Mouse (Mus musculus) forebrain, embryonic 14.5 days (tissue): ENCODE data around the gene Doc2a. TPM values are rescaled to one million over a fixed set of nuclear protein-coding genes. Genes with fewer than 3 reads are reported as not detected.

Source experiments
- ATAC-seq: fragments of 200-750 bp; cut with Nextera tagmentation; 2 replicates; pipeline ENCODE4 v1.8.0; 2017; ENCODE audit warnings: mild to moderate bottlenecking, moderate library complexity
- DNase-seq: peaks from one replicate; pipeline ENCODE4 v3.0.0-alpha.2; 2015; ENCODE audit warnings: low spot score
- H3K27ac ChIP-seq: fragments of 300-500 bp; sonication (generic); 2 replicates; pipeline ENCODE4 v1.5.1; 2014; ENCODE audit warnings: low read depth, mild to moderate bottlenecking, control low read depth, low read length, moderate library complexity
- H3K27me3 ChIP-seq: fragments of 300-500 bp; sonication (generic); replicated peaks from 2 replicates; pipeline ENCODE4 v1.6.1; 2014; ENCODE audit warnings: low read length, control low read depth, mixed read lengths; ENCODE audit not compliant: control insufficient read depth, insufficient read depth
- H3K36me3 ChIP-seq: fragments of 300-500 bp; sonication (generic); 2 replicates; pipeline ENCODE4 v1.6.1; 2014; ENCODE audit warnings: low read length, control low read depth; ENCODE audit not compliant: control insufficient read depth, insufficient read depth
- H3K4me1 ChIP-seq: fragments of 300-500 bp; sonication (generic); 2 replicates; pipeline ENCODE4 v1.6.1; 2014; ENCODE audit warnings: antibody characterized with exemption, low read length, control low read depth; ENCODE audit not compliant: control insufficient read depth, insufficient read depth
- H3K4me2 ChIP-seq: fragments of 300-500 bp; sonication (generic); 2 replicates; pipeline ENCODE4 v1.6.1; 2014; ENCODE audit warnings: mild to moderate bottlenecking, control low read depth, low read length
- H3K4me3 ChIP-seq: fragments of 300-500 bp; sonication (generic); 2 replicates; pipeline ENCODE4 v1.5.1; 2014; ENCODE audit warnings: low read depth, low read length, control low read depth
- H3K9ac ChIP-seq: fragments of 300-500 bp; sonication (generic); 2 replicates; pipeline ENCODE4 v1.6.1; 2014; ENCODE audit warnings: mild to moderate bottlenecking, low read length, control low read depth, moderate library complexity
- H3K9me3 ChIP-seq: fragments of 300-500 bp; sonication (generic); replicated peaks from 2 replicates; pipeline ENCODE4 v1.6.1; 2016; ENCODE audit warnings: low read length, control low read depth, mixed read lengths; ENCODE audit not compliant: control insufficient read depth
- WGBS: fragments of 180-500 bp; shearing (Covaris S2); extraction: QIAGEN DNeasy Blood & Tissue Kit; methylation state at CpG from one replicate; pipeline ENCODE4 v1.1.7; 2014; 5-methylcytosine and 5-hydroxymethylcytosine counted together
- polyA plus RNA-seq: library from polyadenylated mRNA; unstranded; fragments of >200 nt; fragmentation: Nextera tagmentation; extraction: Ambion mirVana; gene quantifications from 2 replicates; pipeline ENCODE4 v1.2.1, GENCODE M21; 2014

Doc2a gene
- polyA plus RNA-seq = 4.9 and 6.7 TPM in 2 replicates

GRCm38 (mm10) chr7:126847116-126847420, at the start of gene Doc2a:
Doc2a (plus strand) TSS chr7:126847416.
- DNase-seq (no peak), ATAC-seq (no peak)
- Histone ChIP-seq H3K9ac (peak within 1 kb of the TSS; percentile 74), H3K9me3 (no peaks in the 10 kb centered on the region), H3K36me3 (peaks cover 6% of the 10 kb centered on the region), H3K27ac (no peak within 1 kb of the TSS), H3K4me2 (peak within 1 kb of the TSS; percentile 99), H3K4me1 (peaks cover 12% of the 10 kb centered on the region), H3K4me3 (peak within 1 kb of the TSS; percentile 55), H3K27me3 (0 out of 2 replicates have a peak, but pooled peaks cover 8% of the 10 kb centered on the region)
- WGBS = 25% methylated on average over 4 of the region's 4 CpGs

DNA sequence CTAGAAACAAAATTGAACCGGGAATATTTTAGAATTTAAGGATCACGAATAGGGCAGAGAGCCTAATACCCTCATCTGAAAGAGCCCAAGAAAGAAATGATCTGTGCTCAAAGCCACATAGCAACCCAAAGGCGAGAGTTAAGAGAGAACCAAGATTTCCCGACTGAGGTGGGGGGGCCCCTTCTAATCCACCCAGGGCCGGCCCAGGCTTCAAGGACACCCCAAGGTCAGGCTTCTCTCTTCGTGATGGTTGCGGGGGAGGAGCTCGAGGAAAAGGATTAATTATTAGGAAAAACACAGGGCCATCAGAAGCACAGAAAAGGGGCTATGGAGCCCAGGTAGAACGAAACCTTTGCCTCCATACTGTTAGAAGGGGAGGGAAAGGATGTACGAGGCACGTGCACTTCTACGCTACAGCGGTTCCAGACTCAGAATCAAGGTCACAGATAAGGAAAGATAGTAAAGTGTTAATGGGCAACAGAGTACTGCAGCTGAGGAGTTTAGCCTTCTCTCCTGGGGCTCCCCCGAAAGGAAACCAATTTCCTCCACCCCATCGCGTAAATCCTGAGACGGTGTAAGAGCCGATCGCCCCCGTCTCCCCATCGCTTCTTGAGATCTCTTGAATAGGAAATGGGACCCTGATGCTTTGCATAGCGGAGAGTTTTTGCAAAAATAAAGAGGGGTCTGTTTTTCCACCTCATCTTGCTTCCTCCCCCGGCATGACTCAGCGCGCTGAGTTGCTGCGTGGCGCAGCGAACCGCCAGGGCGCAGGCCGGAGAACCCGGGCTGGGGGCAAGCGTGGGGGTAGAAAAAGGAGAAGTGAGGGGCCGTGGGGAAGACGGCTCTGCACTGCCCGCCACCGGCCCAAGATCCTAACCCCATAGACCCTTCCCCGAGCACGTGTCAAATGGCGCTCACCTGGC, 48.8 kb upstream of the Doc2a start:
- H3K9me3 ChIP-seq = no peaks in the 10 kb centered on the region
- peak overlapping the region; percentile 70 for H3K4me3 ChIP-seq
- H3K36me3 ChIP-seq = peaks cover 41% of the 10 kb centered on the region
- peak overlapping the region; percentile 86 for H3K27ac ChIP-seq
- 1% methylated on average over 38 of the region's 40 CpGs for WGBS
- no peaks in the 10 kb centered on the region for H3K27me3 ChIP-seq
- no peak for ATAC-seq
- peak overlapping the region; percentile 90 for H3K4me2 ChIP-seq
- DNase-seq = no peak
- H3K9ac ChIP-seq = peak overlapping the region; percentile 84
- peaks cover 12% of the 10 kb centered on the region for H3K4me1 ChIP-seq

DNA sequence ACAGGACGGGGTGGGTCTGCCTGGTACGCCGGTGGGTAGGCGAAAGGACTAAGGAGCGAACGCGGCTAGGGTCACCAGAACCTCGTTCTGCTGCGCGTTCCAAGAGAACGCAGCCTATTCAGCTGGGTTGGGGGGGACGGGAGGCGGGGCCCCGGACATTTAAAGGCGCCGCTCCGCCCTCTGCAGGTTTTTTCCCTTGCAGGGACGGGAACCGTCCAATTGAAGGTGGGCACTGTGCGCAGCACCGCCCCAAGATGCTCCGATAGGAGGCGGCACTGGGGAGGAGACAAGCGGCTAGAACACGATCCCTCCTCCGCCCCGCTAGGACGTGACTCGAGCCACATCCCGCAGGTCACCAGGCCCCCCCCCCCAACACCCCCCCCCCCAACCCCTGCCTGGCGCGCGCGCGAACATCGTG, 48.2 kb upstream of the Doc2a start:
- Histone ChIP-seq H3K27me3 (no peaks in the 10 kb centered on the region), H3K4me1 (peaks cover 12% of the 10 kb centered on the region), H3K4me3 (peak overlapping the region; percentile 70), H3K4me2 (peak overlapping the region; percentile 90), H3K9ac (peak overlapping the region; percentile 84), H3K9me3 (no peaks in the 10 kb centered on the region), H3K27ac (peak overlapping the region; percentile 95), H3K36me3 (peaks cover 45% of the 10 kb centered on the region)
- DNase-seq = peak; percentile 98
- peak; percentile 97 for ATAC-seq
- WGBS = 0% methylated on average over 29 of the region's 36 CpGs

DNA sequence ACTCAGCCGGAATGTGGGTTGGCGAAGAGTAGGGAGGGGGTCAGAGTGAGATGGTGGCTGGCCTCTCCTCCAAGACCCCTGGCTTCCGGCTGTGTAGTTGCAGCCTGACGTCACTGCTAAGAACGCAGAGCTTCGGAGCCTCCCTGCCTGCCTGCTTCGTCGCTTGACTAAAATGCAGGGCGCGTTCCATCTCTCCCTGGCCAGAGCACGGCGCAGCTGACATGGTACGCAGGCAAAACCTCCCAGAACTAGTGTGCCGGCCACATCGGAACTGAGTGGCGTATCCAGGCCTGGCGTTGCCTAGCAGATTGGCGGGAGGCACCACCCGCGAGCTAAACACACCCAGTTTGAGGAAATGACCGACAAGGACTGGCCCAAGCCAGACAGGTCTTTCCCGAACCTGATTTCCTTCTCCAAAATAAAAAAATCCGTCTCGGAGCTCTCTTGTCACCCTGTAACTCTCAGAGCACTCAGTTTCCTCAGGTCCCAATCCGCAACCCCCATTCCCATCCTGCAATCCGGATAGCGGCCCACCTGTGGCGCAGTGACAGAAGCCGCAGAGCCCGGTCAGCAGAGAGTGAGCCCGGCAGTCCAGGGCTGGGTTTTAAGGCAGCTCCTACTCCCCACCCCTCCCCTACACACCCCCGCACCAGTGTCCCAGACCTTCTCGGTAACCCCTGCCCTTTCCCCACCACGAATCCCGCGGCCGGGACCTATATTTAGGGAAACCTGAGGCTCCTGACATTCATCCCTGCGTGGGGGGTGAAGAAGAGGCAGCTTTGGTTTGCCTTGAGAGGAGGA, 47.5 kb upstream of the Doc2a start:
- H3K9ac ChIP-seq = peak overlapping the region; percentile 76
- H3K36me3 ChIP-seq = peaks cover 45% of the 10 kb centered on the region
- DNase-seq (peak; percentile 95), ATAC-seq (peak; percentile 91)
- no peaks in the 10 kb centered on the region for H3K9me3 ChIP-seq
- peak overlapping the region; percentile 95 for H3K27ac ChIP-seq
- peaks cover 12% of the 10 kb centered on the region for H3K4me1 ChIP-seq
- WGBS = 1% methylated on average over 38 of the region's 38 CpGs
- H3K27me3 ChIP-seq = no peaks in the 10 kb centered on the region
- peak overlapping the region; percentile 70 for H3K4me3 ChIP-seq
- H3K4me2 ChIP-seq = peak overlapping the region; percentile 90

GRCm38 (mm10) chr7:126800269-126801056, 46.8 kb upstream of the Doc2a start:
- Histone ChIP-seq H3K9ac (peak overlapping the region; percentile 76), H3K4me2 (peak overlapping the region; percentile 90), H3K4me1 (peaks cover 12% of the 10 kb centered on the region), H3K9me3 (no peaks in the 10 kb centered on the region), H3K27me3 (no peaks in the 10 kb centered on the region), H3K36me3 (peaks cover 45% of the 10 kb centered on the region), H3K4me3 (peak overlapping the region; percentile 70), H3K27ac (peak overlapping the region; percentile 95; the same call in 1 of the 2 replicates)
- no peak for DNase-seq
- WGBS = 31% methylated on average over 5 of the region's 5 CpGs
- ATAC-seq = no peak

- Histone ChIP-seq H3K9me3 (no peaks in the 10 kb centered on the region), H3K9ac (no peak overlapping the region), H3K36me3 (peaks cover 40% of the 10 kb centered on the region), H3K27ac (no peak overlapping the region), H3K4me3 (no peak overlapping the region), H3K4me2 (no peak overlapping the region), H3K4me1 (peaks cover 12% of the 10 kb centered on the region), H3K27me3 (no peaks in the 10 kb centered on the region)
- WGBS = 96% methylated on average over 16 of the region's 16 CpGs
- ATAC-seq = no peak
- no peak for DNase-seq
Observed at GRCm38 (mm10) chr7:126801057-126801422, 46.2 kb upstream of the Doc2a start.

GRCm38 (mm10) chr7:126802134-126802889, 44.9 kb upstream of the Doc2a start:
- 89% methylated on average over 11 of the region's 11 CpGs for WGBS
- H3K4me1 ChIP-seq = peaks cover 12% of the 10 kb centered on the region
- no peak overlapping the region for H3K27ac ChIP-seq
- H3K27me3 ChIP-seq = no peaks in the 10 kb centered on the region
- H3K36me3 ChIP-seq = peaks cover 28% of the 10 kb centered on the region
- H3K4me2 ChIP-seq = no peak overlapping the region
- no peaks in the 10 kb centered on the region for H3K9me3 ChIP-seq
- ATAC-seq (no peak), DNase-seq (no peak)
- H3K9ac ChIP-seq = no peak overlapping the region
- H3K4me3 ChIP-seq = no peak overlapping the region

- Histone ChIP-seq H3K4me1 (peaks cover 8% of the 10 kb centered on the region), H3K4me3 (no peak overlapping the region), H3K36me3 (peaks cover 28% of the 10 kb centered on the region), H3K27ac (no peak overlapping the region), H3K4me2 (no peak overlapping the region), H3K27me3 (no peaks in the 10 kb centered on the region), H3K9ac (no peak overlapping the region), H3K9me3 (no peaks in the 10 kb centered on the region)
- DNase-seq = no peak
- WGBS = 94% methylated on average over 6 of the region's 6 CpGs
- ATAC-seq = no peak
Observed at GRCm38 (mm10) chr7:126803181-126803580, 44.0 kb upstream of the Doc2a start.
